Mouse (Mus musculus) effector memory CD4-positive, alpha-beta T cell, adult 7 months (primary cell): ENCODE data around the gene Tll2. TPM values are rescaled to one million over a fixed set of nuclear protein-coding genes. Genes with fewer than 3 reads are reported as not detected.

Experiments used
- polyA plus RNA-seq: library from polyadenylated mRNA; unstranded; fragments of 100-300 nt; shearing (Covaris generic); gene quantifications from one replicate; pipeline ENCODE4 v1.2.1, GENCODE M21; 2017

Gene Tll2
- polyA plus RNA-seq = 0.13 TPM

GRCm38 (mm10) chr19:41206811-41207344 lies at the start of gene Tll2:
Gene Tll2, minus strand, starts transcription at chr19:41206835.

GRCm38 (mm10) chr19:41076906-41077305 lies 129.7 kb downstream of the Tll2 start, which contains the start of gene Opalin:
Gene Opalin, minus strand, starts transcription at chr19:41077113.

Other genes with a start within 250 kb of the Tll2 start
- gene Blnk, start 212.3 kb downstream of the Tll2 start, polyA plus RNA-seq = 0.11 TPM
- gene Dntt, start 177.6 kb downstream of the Tll2 start, polyA plus RNA-seq = not detected
- not detected for gene Opalin, start 129.7 kb downstream of the Tll2 start, polyA plus RNA-seq
- gene Tm9sf3, start 57.2 kb upstream of the Tll2 start, polyA plus RNA-seq = 254 TPM
- 21.7 TPM for gene Pik3ap1, start 178.3 kb upstream of the Tll2 start, polyA plus RNA-seq